Mouse (Mus musculus) CD4-positive, CD25-positive, alpha-beta regulatory T cell, adult 4 months (primary cell): Measurements from ENCODE around the gene Tmem19. TPM values are rescaled to one million over a fixed set of nuclear protein-coding genes. Genes with fewer than 3 reads are reported as not detected.

ENCODE experiments used
- ATAC-seq: one replicate; pipeline ENCODE4 v1.8.0; 2017
- polyA plus RNA-seq, 2 experiments: library from polyadenylated mRNA; unstranded; fragments of 100-300 nt; shearing (Covaris generic); gene quantifications; one replicate each; pipeline ENCODE4 v1.2.1; 2017

Tmem19 gene
- polyA plus RNA-seq = 10 to 100 TPM; 50.9 to 54.8 TPM

DNA sequence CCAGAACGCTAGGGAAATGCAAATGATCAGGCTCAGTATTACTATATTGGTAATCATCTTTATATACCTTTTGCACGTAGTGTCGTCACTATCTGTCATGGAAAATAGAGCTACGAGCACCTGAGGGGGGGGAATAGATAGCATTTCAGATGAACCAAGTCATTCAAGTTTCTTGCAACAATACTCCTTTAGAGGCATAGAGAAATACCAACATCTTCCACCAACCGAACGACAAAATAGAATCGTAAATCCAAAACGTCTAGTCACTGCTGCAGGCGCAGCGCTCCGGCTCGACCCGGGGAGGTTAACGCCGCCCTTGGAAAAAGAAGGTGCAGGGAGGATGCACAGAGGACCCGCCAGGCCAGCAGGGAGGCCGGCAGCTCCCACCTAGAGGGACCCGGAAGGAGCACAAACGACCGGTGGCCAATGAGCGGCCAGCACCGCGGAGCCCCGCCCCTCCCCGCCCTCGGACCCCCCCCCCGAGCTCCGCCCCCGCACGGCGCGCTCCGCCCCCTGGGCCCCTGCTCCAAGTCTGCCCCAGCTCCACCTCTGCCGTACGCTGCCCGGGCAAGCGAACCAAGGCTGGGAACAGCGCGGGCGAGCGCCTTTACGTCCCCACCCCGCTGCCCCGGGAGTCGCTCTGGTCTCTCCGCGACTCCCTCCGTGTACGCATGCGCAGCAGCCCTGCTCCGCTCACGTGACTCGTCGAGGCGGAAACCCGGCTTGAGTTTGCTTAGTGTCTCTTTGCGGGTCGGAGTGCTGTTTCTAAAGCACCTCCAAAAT, at the start of gene Tmem19:
TSS of gene Tmem19 (minus strand) at position 662 of the 783 bp plus-strand sequence.
- ATAC-seq = peak; percentile 75

DNA sequence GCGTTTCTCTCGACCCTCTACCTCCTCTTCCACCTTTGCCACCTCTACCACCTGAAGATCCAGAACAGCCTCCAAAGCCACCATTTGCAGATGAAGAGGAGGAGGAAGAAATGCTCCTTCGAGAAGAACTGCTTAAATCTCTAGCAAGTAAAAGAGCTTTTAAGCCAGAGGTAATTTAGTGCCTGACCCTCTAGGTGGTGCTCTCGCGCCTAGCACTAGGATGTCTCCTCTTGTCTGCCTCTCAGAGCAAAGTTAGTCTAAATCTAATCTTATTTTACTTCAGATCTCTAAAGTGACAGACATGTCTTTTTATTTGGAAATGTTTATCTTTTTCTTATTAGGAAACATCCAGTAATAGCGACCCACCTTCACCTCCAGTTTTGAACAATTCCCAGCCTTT, 44.1 kb upstream of the Tmem19 start:
- ATAC-seq = peak; percentile 93

DNA sequence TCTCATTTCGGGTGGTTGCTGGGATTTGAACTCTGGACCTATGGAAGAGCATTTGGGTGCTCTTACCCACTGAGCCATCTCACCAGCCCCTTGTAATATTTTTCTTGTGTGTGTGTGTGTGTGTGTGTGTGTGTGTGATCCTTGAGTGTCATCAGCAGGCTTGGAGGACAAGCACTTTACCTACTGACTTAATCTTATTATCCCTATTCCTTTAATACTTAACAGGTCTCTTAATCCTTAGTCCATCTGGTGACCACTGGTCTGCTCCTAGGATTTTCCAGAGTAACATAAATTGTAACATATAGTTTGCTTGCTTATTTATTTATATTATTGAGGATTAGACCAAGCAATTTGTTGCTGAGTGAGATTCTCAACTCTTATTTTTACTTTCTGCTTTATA, 29.6 kb upstream of the Tmem19 start:
- ATAC-seq = no peak

DNA sequence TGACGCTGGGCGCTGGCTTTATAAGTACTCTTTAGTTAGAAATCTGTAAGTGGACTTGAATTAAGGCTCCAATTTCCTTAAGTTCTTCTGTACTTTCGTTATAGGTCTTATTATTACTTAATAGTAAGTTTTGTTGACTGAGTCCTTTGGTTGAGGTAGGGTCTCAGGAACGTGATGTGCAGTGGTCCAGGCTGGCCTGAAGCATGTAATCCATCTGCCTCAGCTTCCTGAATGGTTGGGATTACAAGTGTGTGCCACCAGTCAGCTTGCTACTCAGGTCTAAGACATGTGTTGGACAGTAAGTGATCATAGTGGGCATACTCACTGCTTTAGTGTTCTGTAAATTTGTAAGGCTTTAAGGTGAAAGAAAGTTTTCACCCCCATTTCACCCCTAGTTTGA, 28.8 kb upstream of the Tmem19 start:
- ATAC-seq = no peak

DNA sequence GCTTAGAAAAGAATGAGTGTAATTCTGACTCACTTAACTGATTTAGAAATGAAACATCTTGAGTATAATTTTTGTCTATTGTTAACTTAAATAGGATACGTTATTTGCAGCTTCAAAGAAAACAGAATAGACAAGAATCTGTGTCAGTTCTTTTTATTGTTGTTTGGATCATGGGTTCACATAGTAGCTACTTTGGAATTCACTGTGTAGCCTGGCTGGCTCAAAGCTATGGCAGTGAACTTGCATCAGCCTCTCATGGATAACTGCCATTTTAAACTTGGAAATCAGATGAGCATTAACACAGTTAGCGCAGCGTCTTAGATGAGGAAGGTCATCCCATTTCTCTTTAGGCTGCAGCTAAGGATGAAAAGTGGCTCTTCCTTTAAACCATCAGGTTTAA, 25.6 kb upstream of the Tmem19 start:
- ATAC-seq = no peak

DNA sequence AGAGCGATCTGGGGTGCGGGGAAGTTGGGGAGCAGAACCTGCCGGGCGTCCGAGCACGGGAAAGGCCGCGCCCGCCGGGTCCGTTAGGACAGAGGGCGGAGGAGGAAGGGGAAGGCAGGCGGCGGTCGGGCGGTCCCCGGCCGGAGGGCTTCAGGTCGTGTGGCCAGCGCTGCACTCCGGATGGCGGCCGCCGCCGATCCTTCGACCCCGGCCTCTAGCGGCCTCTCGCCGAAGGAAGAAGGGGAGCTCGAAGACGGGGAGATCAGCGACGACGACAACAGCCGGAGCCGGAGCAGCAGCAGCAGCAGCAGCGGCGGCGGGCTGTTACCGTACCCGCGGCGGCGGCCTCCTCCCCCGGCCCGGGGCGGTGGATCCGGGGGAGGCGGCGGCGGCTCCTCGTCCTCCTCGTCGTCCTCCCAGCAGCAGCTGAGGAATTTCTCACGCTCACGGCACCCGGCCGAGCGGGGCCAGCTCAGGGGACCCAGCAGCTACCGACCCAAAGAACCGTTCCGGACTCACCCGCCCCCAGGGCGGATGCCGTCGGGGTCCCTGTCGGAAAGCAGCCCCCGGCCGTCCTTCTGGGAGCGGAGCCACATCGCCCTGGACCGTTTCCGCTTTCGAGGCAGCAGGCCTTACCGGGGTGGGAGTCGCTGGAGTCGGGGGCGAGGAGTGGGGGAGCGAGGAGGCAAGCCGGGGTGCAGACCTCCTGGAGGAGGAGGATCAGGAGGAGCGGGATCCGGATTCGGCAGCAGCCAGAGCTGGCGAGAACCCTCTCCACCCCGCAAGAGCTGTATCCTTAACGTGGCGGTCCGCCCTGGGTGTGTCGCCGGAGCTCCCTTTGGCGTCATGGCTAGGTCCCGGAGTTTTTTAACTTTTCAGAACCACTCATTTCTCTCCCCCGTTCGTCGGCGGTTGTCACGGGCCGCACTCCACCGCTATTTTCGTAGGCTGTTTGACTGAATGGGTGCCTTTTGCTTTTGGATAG, 23.0 kb upstream of the Tmem19 start:
- peak; percentile 28 for ATAC-seq

DNA sequence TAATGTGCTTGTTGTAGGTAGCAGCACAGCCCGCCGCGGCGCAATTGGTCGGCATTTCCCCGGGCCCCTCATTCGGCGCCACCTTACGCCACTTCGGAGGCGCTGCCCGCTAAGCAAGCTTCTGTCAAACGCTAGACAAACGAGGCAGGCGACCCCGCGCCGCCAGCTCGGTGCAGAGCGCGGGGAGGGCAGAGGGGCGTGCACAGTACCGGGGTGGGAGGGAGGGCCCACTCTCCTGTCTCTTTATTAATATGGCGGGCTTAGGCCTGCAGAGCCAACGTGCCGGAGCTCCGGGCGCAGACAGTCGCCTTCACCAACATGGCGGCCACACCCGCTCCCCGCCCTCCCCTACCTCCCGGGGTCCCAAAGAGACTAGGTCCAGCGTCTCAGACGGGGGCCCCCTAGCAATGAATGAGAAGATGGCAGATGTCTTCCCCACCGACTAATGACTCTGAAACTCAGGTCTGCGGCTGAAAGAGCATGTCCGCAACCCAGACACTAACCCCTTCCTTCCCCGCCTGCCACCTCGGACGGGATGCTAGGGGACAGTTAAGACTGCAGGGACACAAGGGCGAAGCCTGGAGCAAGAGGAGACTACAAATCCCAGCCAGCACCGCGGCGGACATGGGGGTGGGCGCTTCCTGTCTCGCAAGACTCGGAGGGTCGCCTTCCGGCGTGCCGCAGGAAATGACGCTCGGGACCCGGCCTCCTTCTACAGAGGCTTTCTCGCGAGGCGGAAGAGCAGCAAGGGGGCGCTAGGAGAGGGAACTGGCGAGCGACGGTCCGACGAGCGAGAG, 22.1 kb upstream of the Tmem19 start, which contains the start of the genes Thap2 and Zfc3h1:
TSS of gene Thap2 (minus strand) at position 223 of the 797 bp plus-strand sequence.
TSS of gene Zfc3h1 (plus strand) at position 739 of the 797 bp plus-strand sequence.
- peak; percentile 86 for ATAC-seq

DNA sequence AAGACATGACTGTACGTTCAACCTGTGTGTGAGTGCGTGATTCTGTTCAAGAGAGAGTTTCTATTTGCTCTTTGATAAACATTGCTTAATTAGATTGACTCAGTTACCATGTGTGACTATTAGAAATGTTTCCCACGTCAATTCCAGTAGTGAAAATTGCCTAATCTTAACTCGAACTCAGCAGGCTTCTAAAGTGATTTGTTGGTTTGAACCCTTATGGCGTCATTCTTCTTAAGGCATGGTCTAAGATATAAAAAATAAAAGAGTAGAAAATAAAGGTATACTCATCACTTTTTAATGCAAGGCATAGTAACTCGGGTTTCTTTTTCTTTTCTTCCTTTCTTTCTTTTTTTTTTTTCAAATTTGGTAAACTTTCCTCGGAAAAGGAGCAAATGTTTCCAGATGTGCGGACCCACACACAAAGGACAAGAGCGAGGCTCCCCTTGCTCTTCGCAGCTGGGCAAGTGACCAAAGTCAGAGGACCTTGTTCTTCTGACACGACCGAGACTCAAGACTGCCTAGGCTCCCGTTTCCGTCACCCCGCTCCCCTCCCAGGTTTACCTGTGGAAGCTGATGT, 21.4 kb upstream of the Tmem19 start:
- no peak for ATAC-seq

DNA sequence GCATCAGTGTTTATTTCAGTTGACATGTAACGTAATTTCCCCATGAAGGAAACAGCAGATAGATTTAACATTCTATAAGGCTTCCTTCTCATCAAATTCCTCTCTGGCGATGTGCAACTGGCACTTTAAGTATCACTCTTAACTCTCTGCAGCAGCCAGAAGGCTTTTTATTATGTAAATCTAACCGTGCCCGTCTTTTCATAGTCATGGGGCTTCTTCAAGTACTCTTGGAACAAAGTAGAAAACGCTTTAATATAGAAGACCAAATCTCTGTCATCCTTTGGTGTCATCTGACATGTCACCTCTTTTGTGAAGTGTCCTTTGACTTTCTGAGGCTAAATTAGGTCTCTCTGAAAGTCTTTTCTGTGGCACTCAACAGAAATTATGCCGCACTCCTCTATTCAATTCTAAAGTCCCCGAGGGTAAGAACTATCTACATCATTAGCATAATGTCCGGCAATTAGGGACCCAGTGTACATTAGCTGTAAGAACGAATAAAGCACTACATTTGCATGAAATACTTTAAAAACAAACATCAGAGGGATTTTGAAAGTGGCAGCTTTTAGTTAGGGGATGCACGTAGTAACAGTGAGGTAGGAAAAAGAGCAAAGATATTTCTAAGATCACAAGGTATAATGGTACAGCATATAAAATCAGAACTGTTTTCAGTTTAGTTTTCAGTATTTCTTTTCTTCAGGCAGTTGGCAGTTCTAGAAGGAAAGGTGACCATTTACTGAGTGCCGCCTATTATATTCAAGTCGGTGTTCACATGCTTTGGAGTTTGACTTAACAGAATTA, 20.7 kb upstream of the Tmem19 start:
- ATAC-seq = no peak

DNA sequence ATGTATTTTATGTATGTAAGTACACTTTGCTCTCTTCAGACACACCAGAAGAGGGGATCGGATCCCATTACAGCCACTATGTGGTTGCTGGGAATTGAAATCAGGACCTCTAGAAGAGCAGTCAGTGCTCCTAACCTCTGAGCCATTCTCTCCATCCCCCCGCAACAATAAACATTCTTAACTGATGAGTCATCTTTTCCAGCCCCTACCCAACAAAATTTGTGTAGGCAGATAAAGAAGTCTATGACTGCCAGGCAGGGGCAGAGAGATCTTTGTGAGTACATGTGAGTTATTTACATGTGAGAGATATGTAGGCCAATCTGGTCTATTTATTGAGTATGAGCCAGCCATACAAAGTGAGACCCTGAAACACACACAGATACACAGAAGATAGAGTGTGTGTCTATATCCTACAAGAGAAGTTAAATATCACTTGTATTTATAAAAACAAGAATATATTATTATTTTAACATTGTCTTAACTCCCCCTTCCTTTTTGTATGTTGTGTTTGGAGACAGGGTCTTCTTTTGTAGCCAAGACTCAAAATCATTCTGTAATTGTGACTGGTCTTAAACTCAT, 19.3 kb upstream of the Tmem19 start:
- no peak for ATAC-seq

DNA sequence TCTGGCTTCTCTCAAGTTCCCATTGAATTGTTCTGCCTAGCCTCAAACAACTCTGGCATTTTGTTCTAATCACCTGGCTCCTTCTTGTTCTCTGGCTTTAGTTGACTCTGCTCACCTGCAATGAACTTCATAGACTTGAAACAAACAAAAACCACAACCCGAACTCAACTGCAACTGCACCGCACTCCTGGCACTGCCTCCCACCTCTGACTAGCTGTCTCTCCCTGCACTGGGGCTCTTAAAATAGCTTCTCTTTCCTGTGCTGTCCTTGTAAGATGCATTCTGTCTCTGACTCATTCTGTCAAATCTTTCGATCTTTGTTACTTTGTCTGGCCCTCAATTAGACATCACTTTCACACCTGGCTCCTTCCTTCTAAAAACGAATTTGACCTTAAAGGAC, 850 bp upstream of the Tmem19 start:
- peak; percentile 39 for ATAC-seq

DNA sequence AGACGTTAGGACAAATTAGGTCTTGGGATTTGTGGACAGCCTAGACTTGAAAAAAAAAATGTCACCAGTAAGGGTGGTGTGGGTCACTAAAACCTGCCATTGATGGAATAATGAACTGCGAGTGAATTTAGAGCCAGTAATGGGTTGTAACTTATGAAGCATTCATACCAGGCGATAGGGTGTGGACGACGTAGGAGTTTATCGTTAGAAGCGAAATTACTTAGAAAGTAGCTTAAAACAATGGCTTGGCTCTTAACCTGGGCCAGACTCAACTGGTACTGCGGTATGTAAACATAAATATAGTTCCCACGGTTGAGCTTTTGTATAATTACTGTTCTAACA, 293 bp upstream of the Tmem19 start:
- peak; percentile 21 for ATAC-seq

DNA sequence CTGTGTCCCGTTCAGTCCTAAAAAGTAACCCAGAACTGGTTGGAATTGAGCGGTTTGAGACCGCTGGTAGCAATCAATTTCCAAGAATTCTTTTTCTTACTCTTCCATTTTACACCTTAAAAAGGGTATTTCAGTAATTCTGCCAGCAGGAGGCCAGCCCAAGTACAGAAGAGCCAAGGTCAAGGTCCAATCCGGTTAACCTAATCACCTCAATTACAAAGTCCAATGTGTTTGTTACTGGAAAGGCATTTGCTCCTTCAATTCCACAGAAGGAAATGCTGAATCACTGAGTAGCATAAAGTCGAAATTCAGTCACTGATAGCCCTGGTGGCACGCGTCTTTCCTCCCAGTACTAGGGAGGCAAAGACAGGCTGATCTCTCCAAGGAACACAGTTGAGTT, 3.2 kb downstream of the Tmem19 start:
- ATAC-seq = no peak

DNA sequence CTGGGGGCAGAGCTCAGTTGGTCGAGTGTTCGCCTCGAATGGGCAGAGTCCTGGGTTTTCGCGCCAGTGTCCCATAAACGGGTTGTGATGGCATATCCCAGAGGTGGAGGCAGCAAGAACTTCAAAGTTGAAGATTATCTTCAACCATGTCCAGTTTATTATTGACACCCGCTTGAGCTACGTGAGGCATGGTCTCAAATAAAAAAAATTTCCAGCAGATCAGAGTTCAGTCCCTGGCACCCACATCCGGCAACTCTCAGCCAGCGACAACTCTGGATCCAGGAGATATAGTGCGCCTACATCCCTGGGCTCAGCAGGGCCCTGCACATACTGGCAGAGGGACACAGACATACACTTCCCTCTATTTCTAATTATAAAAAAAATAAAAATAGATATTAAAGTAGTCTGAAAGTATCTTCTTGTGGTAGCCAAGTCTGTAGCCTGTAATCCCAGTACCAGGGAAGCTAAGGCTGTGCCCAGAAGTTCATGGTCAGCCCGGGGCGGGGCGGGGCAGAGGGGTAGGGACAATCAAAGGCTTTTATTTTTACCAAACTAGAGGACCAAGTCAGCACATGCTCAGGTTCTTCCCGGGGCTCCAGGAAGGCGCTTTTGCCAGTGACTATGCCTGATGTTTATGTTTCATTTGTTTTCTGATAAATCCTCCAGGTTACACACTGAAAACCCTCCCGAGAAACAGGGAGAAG, 3.9 kb downstream of the Tmem19 start:
- no peak for ATAC-seq

DNA sequence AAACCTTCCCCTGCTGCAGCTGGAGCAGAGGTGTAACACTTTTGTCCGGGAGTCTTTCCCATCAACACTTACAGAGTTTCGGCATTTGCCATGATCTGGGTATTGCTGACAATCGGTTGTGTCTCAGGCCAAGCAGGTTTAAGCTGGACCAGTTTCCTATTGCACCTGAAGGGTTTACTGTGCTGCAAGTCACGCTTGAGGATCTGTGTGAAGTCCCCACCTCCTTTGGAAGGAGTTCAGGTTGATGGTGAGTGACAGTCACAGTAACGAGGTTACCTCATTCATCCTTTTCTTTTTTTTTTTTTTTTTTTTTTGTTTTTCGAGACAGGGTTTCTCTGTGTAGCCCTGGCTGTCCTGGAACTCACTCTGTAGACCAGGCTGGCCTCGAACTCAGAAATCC, 6.2 kb downstream of the Tmem19 start:
- ATAC-seq = no peak

DNA sequence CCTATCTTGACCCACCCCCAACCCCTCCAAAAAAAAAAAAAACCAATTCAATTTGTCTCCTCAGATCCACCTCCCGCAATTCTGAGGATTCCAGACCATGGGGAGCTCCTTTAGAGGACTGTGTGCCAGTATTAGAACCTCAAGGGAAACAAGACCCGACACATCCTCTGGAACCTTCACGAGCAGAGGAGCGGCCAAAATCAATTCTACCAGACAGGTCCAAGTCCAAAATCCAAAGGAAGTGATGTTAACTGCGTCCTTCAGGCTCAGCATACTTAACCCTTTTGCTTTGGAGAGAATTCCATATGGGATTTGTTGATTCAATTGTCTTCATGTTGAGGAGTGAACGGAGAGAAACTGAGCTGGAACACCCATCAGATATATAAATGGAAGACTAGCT, 7.3 kb downstream of the Tmem19 start:
- no peak for ATAC-seq

DNA sequence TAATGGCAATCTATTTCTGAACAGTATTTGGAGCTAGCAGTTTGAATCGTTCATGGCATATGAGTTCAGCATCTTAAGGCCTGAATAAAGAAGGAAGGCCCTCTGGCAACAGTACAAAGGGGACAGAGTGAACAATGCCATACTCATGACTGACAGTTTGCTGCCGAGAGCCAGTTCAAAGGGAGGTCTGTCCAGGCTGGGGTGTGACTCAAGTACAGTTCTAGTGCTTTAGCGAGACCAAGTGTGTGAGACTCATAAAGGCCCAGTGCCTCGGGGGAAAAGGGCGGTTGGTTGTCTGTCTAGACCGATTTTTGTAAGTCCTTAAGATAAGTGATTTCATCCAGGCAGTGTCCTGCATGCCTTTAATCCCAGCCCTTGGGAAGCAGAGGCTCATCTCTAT, 7.7 kb downstream of the Tmem19 start:
- no peak for ATAC-seq

DNA sequence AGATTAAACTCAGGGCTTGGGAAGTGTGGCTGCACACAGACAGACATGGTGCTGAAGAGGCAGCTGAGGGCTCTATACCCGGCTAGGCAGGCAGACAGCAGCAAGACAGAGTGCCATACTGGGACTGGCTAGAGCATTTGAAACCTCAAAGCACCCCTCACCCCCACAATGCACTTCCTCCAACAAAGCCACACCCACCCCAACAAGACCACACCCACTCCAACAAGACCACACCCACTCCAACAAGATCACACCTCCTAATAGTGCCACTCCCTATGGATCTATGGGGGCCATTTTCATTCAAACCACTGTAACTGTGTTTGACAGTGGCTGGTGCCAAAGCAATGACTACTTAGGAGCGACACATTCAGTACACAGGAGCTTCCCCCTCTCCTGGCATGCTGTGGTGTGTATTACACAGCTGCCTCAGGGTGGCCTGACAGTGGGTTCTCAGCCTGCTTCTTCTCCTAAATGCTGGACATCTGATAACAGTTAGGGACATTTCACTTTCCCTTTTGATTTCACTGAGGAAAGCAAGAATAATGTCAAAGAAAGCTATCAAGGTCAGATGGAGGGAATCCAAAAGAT, 11.4 kb downstream of the Tmem19 start:
- no peak for ATAC-seq

DNA sequence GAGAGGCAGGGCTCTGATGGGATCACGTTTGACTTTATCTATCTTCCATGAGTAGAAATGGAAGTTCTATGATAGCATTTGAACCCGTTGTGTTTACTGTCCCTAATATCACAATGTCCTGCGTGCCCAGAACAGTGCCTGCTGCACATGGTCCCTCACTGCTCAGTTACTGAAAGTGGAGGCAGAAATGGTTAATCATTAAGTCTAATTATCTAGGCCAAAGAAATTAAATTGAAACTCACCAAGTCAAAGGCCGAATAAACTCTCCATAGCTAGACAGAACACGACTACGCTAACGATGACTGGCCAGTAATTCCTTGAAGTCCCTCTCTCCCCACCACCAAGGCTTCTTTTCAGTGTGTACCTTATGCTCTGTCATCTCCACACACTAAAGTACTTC, 12.8 kb downstream of the Tmem19 start:
- no peak for ATAC-seq

DNA sequence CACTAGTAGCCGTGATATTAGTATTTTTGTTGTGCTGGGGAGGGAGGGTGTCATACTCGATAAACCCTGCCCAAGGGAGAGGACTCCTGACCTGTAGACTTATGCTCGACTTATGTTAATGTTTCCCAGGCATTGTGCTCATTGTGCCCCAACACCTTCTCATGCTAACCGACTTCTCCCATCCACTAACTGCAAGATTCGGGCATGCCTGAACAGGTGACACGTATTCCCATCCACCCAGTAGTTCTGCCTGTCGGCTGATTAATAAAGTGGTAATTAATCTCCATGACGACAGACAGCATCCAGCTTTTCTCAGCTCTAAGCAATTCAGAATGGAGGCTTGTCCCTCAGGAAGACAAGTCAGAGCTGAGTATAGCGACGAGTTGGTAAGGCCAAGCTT, 13.3 kb downstream of the Tmem19 start:
- no peak for ATAC-seq
